Mouse (Mus musculus) stomach, postnatal 0 days (tissue): ENCODE data around the gene Tex9. TPM values are rescaled to one million over a fixed set of nuclear protein-coding genes. Genes with fewer than 3 reads are reported as not detected.
A peak's percentile ranks its signal among the peaks of the same experiment; 100 is the strongest.

Source experiments
- ATAC-seq: fragments of 200-750 bp; cut with Nextera tagmentation; 2 replicates; pipeline ENCODE4 v1.8.0; 2017; ENCODE audit not compliant: low FRiP score, low TSS enrichment
- DNase-seq: peaks from one replicate; pipeline ENCODE4 v3.0.0-alpha.2; 2016; ENCODE audit warnings: low spot score
- H3K27ac ChIP-seq: fragments of 300-500 bp; sonication (generic); replicated peaks from 2 replicates; pipeline ENCODE4 v1.5.1; 2014; ENCODE audit warnings: mild to moderate bottlenecking, control low read depth
- H3K27me3 ChIP-seq: fragments of 300-500 bp; sonication (generic); 2 replicates; pipeline ENCODE4 v1.6.1; 2014; ENCODE audit warnings: low read length; ENCODE audit not compliant: control insufficient read depth, insufficient read depth
- H3K36me3 ChIP-seq: fragments of 300-500 bp; sonication (generic); 2 replicates; pipeline ENCODE4 v1.6.1; 2014; ENCODE audit warnings: low read length, mixed read lengths; ENCODE audit not compliant: control insufficient read depth, insufficient read depth
- H3K4me1 ChIP-seq: fragments of 300-500 bp; sonication (generic); replicated peaks from 2 replicates; pipeline ENCODE4 v1.6.1; 2014; ENCODE audit warnings: antibody characterized with exemption; ENCODE audit not compliant: control insufficient read depth, insufficient read depth
- H3K4me2 ChIP-seq: fragments of 300-500 bp; sonication (generic); replicated peaks from 2 replicates; pipeline ENCODE4 v1.6.1; 2014; ENCODE audit warnings: low read depth, mild to moderate bottlenecking, control low read depth, moderate library complexity
- H3K4me3 ChIP-seq: fragments of 300-500 bp; sonication (generic); 2 replicates; pipeline ENCODE4 v1.5.1; 2014; ENCODE audit warnings: low read depth, low read length, control low read depth
- H3K9ac ChIP-seq: fragments of 300-500 bp; sonication (generic); 2 replicates; pipeline ENCODE4 v1.6.1; 2014; ENCODE audit warnings: mild to moderate bottlenecking, low read length, control low read depth, mixed read lengths
- H3K9me3 ChIP-seq: fragments of 300-500 bp; sonication (generic); 2 replicates; pipeline ENCODE4 v1.6.1; 2016; ENCODE audit warnings: low read length; ENCODE audit not compliant: control insufficient read depth
- CTCF ChIP-seq: IDR thresholded peaks from 2 replicates; pipeline ENCODE4 v1.5.1; 2016; ENCODE audit warnings: antibody characterized with exemption, low read depth, mild to moderate bottlenecking, moderate library complexity
- EP300 ChIP-seq: optimal IDR thresholded peaks from 2 replicates; pipeline ENCODE3; 2016; ENCODE audit warnings: antibody characterized with exemption
- WGBS: fragments of 180-500 bp; shearing (Covaris S2); extraction: QIAGEN DNeasy Blood & Tissue Kit; methylation state at CpG from one replicate; pipeline ENCODE4 v1.1.7; 2014; 5-methylcytosine and 5-hydroxymethylcytosine counted together
- polyA plus RNA-seq: library from polyadenylated mRNA; unstranded; fragments of >200 nt; fragmentation: Nextera tagmentation; extraction: Ambion mirVana; gene quantifications from 2 replicates; pipeline ENCODE4 v1.2.1, GENCODE M21; 2015

Gene Tex9
- polyA plus RNA-seq, 1 experiment from 2014 or later = 10.8 TPM

- 3% methylated on average over 32 of the region's 63 CpGs for WGBS
- peak within 1 kb of the TSS; percentile 83 for H3K4me2 ChIP-seq
- no peaks in the 10 kb centered on the region for H3K36me3 ChIP-seq
- H3K4me3 ChIP-seq = peak within 1 kb of the TSS; percentile 99
- H3K9me3 ChIP-seq = no peaks in the 10 kb centered on the region
- TF ChIP-seq EP300 (no peak), CTCF (no peak)
- DNase-seq (peak; percentile 84), ATAC-seq (peak; percentile 88)
- peak within 1 kb of the TSS; percentile 99 for H3K9ac ChIP-seq
- peak within 1 kb of the TSS; percentile 100 for H3K27ac ChIP-seq
- H3K27me3 ChIP-seq = no peaks in the 10 kb centered on the region
- H3K4me1 ChIP-seq = peaks cover 3% of the 10 kb centered on the region
Measured at GRCm38 (mm10) chr9:72531996-72532380, 40.0 kb upstream of the Tex9 start, which contains the start of gene Rfx7. Gene Rfx7 (plus strand): TSS chr9:72532240.

DNA sequence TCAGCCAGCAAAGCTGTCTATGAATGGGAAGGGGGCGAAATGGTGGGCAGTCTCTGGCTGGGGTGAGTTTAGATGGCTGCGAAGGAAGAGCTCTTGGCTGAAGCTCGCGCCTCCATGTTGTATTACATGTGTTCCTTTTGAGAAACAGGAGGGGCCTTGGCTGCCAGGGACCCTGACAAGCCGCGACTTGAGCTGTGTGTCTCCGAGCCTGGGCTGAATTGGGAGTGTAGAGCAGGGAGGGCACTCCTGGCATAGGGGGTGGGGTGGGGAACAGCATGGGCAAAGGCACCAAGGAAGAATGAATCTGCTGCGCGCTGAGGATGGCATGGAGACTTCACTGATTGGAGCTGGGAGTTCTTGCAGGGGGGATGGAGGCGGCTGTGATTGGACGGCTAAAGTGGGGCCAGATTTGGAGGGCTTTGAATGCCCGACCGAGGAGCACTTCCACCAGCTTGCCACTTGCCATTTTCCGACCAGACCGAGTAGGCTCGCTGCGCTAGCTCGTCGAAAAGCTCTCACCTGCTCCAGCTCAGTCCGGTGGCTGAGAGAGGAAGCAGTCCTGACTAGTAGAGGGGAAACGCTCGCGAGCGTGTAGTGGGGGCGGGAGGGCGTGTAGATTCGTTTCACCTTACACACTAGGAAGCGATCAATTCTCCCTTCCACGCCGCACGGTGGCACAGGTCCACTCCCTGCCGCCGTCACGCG, 39.4 kb upstream of the Tex9 start:
- Histone ChIP-seq H3K27ac (peak overlapping the region; percentile 100), H3K27me3 (no peaks in the 10 kb centered on the region), H3K4me2 (peak overlapping the region; percentile 83), H3K9ac (peak overlapping the region; percentile 99), H3K36me3 (no peaks in the 10 kb centered on the region), H3K4me3 (peak overlapping the region; percentile 99), H3K4me1 (peaks cover 3% of the 10 kb centered on the region), H3K9me3 (no peaks in the 10 kb centered on the region)
- WGBS = under 1% methylated on average over 34 of the region's 35 CpGs
- peak; percentile 80 for ATAC-seq
- TF ChIP-seq CTCF = no peak; the same call in 1 of the 2 replicates
- TF ChIP-seq EP300 = no peak
- DNase-seq = peak; percentile 86

DNA sequence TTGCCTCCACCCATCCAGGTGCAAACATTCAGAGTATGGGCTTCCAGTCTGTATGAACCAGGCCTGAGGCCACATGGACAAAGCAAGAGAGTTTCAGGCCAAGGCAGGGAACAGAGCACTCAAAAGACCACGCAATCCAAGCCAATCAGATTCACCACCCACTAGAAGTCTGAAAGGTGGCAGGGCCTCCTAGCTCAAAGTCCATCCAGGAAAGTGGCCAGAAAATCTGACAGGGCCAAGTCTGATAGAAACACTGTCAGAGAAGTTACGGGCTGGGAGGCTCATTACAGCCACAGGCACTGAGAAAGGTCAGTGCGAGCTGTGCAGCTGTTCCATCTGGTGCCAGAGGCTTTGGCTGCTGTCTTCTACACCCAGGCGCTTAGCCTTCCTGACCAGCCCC, 38.8 kb upstream of the Tex9 start:
- ATAC-seq (peak; percentile 69), DNase-seq (peak; percentile 71)
- Histone ChIP-seq H3K27ac (peak overlapping the region; percentile 100), H3K27me3 (no peaks in the 10 kb centered on the region), H3K36me3 (no peaks in the 10 kb centered on the region), H3K9ac (peak overlapping the region; percentile 99), H3K4me2 (peak overlapping the region; percentile 83), H3K9me3 (no peaks in the 10 kb centered on the region), H3K4me3 (peak overlapping the region; percentile 99), H3K4me1 (peaks cover 3% of the 10 kb centered on the region)
- no peak for TF ChIP-seq EP300
- no peak for TF ChIP-seq CTCF
- 21% methylated on average over 4 of the region's 4 CpGs for WGBS

GRCm38 (mm10) chr9:72530237-72530636, 38.2 kb upstream of the Tex9 start:
- DNase-seq (peak; percentile 88), ATAC-seq (peak; percentile 35)
- Histone ChIP-seq H3K4me3 (no peak overlapping the region), H3K27me3 (no peaks in the 10 kb centered on the region), H3K4me2 (peak overlapping the region; percentile 83), H3K9ac (no peak overlapping the region), H3K9me3 (no peaks in the 10 kb centered on the region), H3K4me1 (peaks cover 3% of the 10 kb centered on the region), H3K36me3 (no peaks in the 10 kb centered on the region), H3K27ac (peak overlapping the region; percentile 100)
- WGBS = 1% methylated on average over 12 of the region's 12 CpGs
- TF ChIP-seq EP300 = no peak
- TF ChIP-seq CTCF = peak; percentile 100

GRCm38 (mm10) chr9:72526091-72526490, 34.1 kb upstream of the Tex9 start:
- WGBS = 85% methylated on average over 1 of the region's 1 CpGs
- H3K4me1 ChIP-seq = peaks cover 2% of the 10 kb centered on the region; the same call in 1 of the 2 replicates
- DNase-seq (no peak), ATAC-seq (no peak)
- H3K9ac ChIP-seq = no peak overlapping the region
- H3K4me2 ChIP-seq = no peak overlapping the region
- H3K27ac ChIP-seq = no peak overlapping the region
- H3K4me3 ChIP-seq = no peak overlapping the region
- no peaks in the 10 kb centered on the region for H3K36me3 ChIP-seq
- no peaks in the 10 kb centered on the region for H3K9me3 ChIP-seq
- no peaks in the 10 kb centered on the region for H3K27me3 ChIP-seq
- no peak for TF ChIP-seq CTCF
- TF ChIP-seq EP300 = no peak

DNA sequence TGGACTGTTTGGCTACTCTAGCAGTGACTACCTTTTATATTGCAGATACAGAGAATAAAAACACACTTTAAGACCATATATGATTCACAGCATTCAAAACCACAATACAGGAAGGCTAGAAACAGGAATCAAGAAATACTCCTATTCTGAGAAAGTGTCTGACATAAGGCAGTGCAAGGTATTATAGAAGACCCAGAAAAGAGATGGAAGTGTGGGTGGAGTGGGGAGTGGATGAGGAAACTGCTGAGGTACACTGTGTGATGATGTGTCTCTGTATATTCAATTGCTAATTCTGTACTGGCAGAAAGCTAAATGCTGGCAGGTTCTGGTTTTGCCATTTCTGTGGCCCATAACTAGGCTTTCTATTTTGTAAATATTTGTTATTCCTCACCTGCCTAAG, 28.8 kb upstream of the Tex9 start:
- TF ChIP-seq CTCF = no peak
- TF ChIP-seq EP300 = no peak
- no peak overlapping the region for H3K27ac ChIP-seq
- no peaks in the 10 kb centered on the region for H3K9me3 ChIP-seq
- no peak overlapping the region for H3K4me3 ChIP-seq
- no peaks in the 10 kb centered on the region for H3K27me3 ChIP-seq
- no peaks in the 10 kb centered on the region for H3K4me1 ChIP-seq
- ATAC-seq (no peak), DNase-seq (no peak)
- H3K4me2 ChIP-seq = no peak overlapping the region
- no peak overlapping the region for H3K9ac ChIP-seq
- H3K36me3 ChIP-seq = no peaks in the 10 kb centered on the region
